In genomic region chr1:10854495-10854894, GRCm38 (mm10) we compare ENCODE assay signal across 25 mouse cellular contexts.
"Had no signal": no experiment of that assay in that cellular context is flagged by ENCODE, and none has a peak within 500 bp of the region (broad histone marks: within the 10 kb centered on the region; RNA-seq: fewer than 3 reads in every experiment).

No protein-coding gene starts in this region.

- H3K9me3 ChIP-seq: heart, embryonic 13.5 days; heart, embryonic 15.5 days; hindbrain, embryonic 15.5 days; kidney, embryonic 15.5 days; limb, embryonic 13.5 days; limb, embryonic 15.5 days had no signal

- H3K4me1 ChIP-seq: heart, embryonic 13.5 days; heart, embryonic 15.5 days; hindbrain, embryonic 15.5 days; kidney, embryonic 15.5 days; limb, embryonic 13.5 days; limb, embryonic 15.5 days had no signal

- H3K4me3 ChIP-seq: heart, adult 2 months; heart, embryonic 13.5 days; heart, embryonic 15.5 days; hindbrain, embryonic 15.5 days; kidney, embryonic 15.5 days; limb, embryonic 13.5 days; limb, embryonic 15.5 days had no signal

- H3K27ac ChIP-seq: heart, adult 2 months; heart, embryonic 13.5 days; heart, embryonic 15.5 days; hindbrain, embryonic 15.5 days; hindbrain, postnatal 0 days; kidney, embryonic 15.5 days; kidney, postnatal 0 days; limb, embryonic 13.5 days; limb, embryonic 15.5 days had no signal

- H3K27me3 ChIP-seq: heart, embryonic 13.5 days; heart, embryonic 15.5 days; hindbrain, embryonic 15.5 days; kidney, embryonic 15.5 days; limb, embryonic 13.5 days; limb, embryonic 15.5 days had no signal

- ATAC-seq: forebrain, postnatal 0 days; hindbrain, postnatal 0 days; intestine, embryonic 16.5 days had no signal

- H3K9ac ChIP-seq: forebrain, postnatal 0 days; heart, embryonic 13.5 days; heart, embryonic 15.5 days; hindbrain, embryonic 15.5 days; kidney, embryonic 15.5 days; limb, embryonic 13.5 days; limb, embryonic 15.5 days had no signal

- H3K36me3 ChIP-seq: heart, embryonic 13.5 days; heart, embryonic 15.5 days; hindbrain, embryonic 15.5 days; kidney, embryonic 15.5 days; limb, embryonic 13.5 days; limb, embryonic 15.5 days had no signal

- DNase-seq: forebrain, postnatal 0 days; gastrocnemius, postnatal 14 days; gastrocnemius, postnatal 36 days; heart, adult 11 months; heart, adult 2 months; heart, postnatal 14 days; heart, postnatal 36 days; kidney, adult 11 months; kidney, adult 2 months; kidney, adult 9 months; kidney, postnatal 14 days; kidney, postnatal 36 days; layer of hippocampus, adult 9-11 months; layer of hippocampus, postnatal 36 days; left cerebral cortex, postnatal 4 days had no signal

- H3K4me2 ChIP-seq: heart, embryonic 11.5 days; heart, embryonic 13.5 days; heart, embryonic 15.5 days; hindbrain, embryonic 15.5 days; kidney, embryonic 15.5 days; limb, embryonic 13.5 days; limb, embryonic 15.5 days had no signal
